Mouse (Mus musculus) ES-Bruce4 (cell line): ENCODE data around the gene Mrgprb5. TPM values are rescaled to one million over a fixed set of nuclear protein-coding genes. Genes with fewer than 3 reads are reported as not detected.

Experiments used
- H3K27ac ChIP-seq: 2 replicates; pipeline ENCODE4 v1.5.1; 2012; ENCODE audit warnings: low read length, inconsistent platforms; ENCODE audit not compliant: insufficient read depth
- H3K27me3 ChIP-seq: 2 replicates; pipeline ENCODE4 v1.6.1; 2012; ENCODE audit warnings: mild to moderate bottlenecking, low read length, inconsistent platforms; ENCODE audit not compliant: control insufficient read depth, poor library complexity, insufficient read depth, severe bottlenecking
- H3K36me3 ChIP-seq: 2 replicates; pipeline ENCODE4 v1.6.1; 2012; ENCODE audit warnings: inconsistent platforms, mild to moderate bottlenecking, low read length, moderate library complexity; ENCODE audit not compliant: control insufficient read depth, poor library complexity, insufficient read depth, severe bottlenecking
- H3K4me1 ChIP-seq: one replicate; pipeline ENCODE4 v1.8.1; 2011; ENCODE audit warnings: low read length; ENCODE audit not compliant: control insufficient read depth, insufficient read depth
- H3K4me3 ChIP-seq: 2 replicates; pipeline ENCODE4 v1.5.1; 2011; ENCODE audit warnings: low read depth, mild to moderate bottlenecking, low read length
- H3K9ac ChIP-seq: 2 replicates; pipeline ENCODE4 v1.6.1; 2012; ENCODE audit warnings: low read depth, mild to moderate bottlenecking, inconsistent platforms; ENCODE audit not compliant: poor library complexity, severe bottlenecking
- H3K9me3 ChIP-seq: replicated peaks from 2 replicates; pipeline ENCODE4 v1.6.1; 2012; ENCODE audit warnings: mild to moderate bottlenecking, low read length, inconsistent platforms; ENCODE audit not compliant: control insufficient read depth, poor library complexity, insufficient read depth, severe bottlenecking
- CTCF ChIP-seq: IDR thresholded peaks from one replicate; pipeline ENCODE4 v1.8.1; 2011; ENCODE audit warnings: low read depth, low read length
- EP300 ChIP-seq: IDR thresholded peaks from 2 replicates; pipeline ENCODE4 v1.6.1; 2011; ENCODE audit warnings: low read depth, low read length; ENCODE audit not compliant: insufficient read depth
- POLR2A ChIP-seq: IDR thresholded peaks from one replicate; pipeline ENCODE4 v1.8.1; 2011; ENCODE audit warnings: low read length; ENCODE audit not compliant: insufficient read depth
- polyA plus RNA-seq: library from polyadenylated mRNA; stranded (reverse); fragments of >200 nt; gene quantifications from 2 replicates; pipeline ENCODE4 v1.2.4, GENCODE M21; 2011; ENCODE audit warnings: low read depth; ENCODE audit not compliant: missing spikeins, insufficient read depth, insufficient read length

Gene Mrgprb5
- polyA plus RNA-seq, 1 experiment: not detected

DNA sequence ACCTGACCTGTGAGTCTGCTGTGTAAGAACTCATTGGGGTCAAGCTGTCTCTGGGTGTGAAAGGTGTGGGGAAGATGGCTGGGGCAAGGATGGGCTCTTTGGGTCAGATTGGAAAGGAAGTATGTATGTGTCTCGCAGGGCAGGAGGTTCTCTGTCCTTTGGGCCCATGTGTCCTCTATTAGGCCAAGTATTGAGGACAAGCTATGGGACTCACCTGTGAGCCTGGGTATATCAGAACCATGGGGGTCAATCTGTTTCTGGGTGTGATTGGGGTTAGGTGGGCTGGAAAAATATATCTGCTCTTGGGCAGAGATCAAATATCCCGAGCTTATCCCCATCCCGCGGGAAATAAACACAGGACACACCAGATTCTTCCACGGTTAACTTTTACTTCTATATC, 45.0 kb downstream of the Mrgprb5 start:
- Histone ChIP-seq H3K27ac (no peak overlapping the region), H3K4me1 (no peaks in the 10 kb centered on the region), H3K4me3 (no peak overlapping the region), H3K9ac (no peak overlapping the region), H3K27me3 (no peaks in the 10 kb centered on the region), H3K36me3 (no peaks in the 10 kb centered on the region), H3K9me3 (no peaks in the 10 kb centered on the region)
- no peak for TF ChIP-seq POLR2A
- TF ChIP-seq EP300: no peak
- TF ChIP-seq CTCF: no peak

Other genes starting within 250 kb of the Mrgprb5 start
- gene Mrgpra4, start 186.9 kb downstream of the Mrgprb5 start, polyA plus RNA-seq: not detected in 2 replicates
- gene Mrgprx1, start 141.4 kb downstream of the Mrgprb5 start, polyA plus RNA-seq: not detected in 2 replicates
- not detected in 2 replicates for gene Mrgprb4, start 30.3 kb upstream of the Mrgprb5 start, polyA plus RNA-seq
- not detected in 2 replicates for gene Mrgprb8, start 219.5 kb upstream of the Mrgprb5 start, polyA plus RNA-seq